Mouse (Mus musculus): ENCODE measurements around the gene Atxn1l.
"Not testable (repeated sequence)": the region's sequence is repeated elsewhere in the genome, so short reads cannot be mapped to it uniquely, and the experiment has no call there.

Gene Atxn1l

DNA sequence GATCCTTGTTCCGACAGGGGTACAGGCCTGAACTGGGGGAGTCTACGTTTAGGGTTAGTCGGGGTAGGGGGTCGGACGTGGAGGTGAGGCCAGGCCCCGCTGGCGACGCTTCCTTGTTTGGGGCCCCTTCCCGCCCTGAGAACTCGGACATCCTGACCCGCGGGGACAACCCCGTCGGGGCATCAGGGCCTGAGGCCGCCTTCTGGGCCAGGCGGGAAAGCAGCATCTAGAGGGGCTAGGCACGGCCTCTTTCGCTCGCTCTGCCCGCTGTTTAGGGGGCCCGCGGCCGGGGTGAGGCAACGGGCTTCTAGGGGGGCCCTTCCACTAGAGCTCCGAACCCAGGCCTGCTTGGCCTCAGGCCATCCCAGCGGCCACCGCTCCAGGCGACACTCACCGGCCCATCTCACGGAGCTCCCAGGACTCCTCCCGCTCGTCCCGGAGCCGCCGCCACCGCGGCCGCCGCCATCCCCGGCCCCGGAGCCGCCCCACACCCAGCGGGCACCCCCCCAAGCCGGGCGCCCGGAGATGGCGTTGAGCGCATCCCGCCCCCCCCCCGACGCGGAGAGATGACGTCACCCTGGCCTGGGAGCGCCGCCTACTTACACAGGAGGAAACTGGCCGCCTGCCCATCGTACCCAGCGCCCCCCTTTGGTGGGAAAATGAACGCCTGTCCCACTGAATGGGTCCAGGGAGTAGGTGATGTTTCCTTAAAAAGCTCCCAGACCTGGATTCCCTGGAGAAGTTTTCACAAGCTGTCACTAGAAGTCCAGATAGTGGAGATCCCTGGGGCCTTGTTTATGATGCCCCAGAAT, at the start of gene Atxn1l:
Atxn1l (minus strand) TSS at position 503 of the 812 bp plus-strand sequence.
- peak; percentile 72 to 80 for DNase-seq

DNA sequence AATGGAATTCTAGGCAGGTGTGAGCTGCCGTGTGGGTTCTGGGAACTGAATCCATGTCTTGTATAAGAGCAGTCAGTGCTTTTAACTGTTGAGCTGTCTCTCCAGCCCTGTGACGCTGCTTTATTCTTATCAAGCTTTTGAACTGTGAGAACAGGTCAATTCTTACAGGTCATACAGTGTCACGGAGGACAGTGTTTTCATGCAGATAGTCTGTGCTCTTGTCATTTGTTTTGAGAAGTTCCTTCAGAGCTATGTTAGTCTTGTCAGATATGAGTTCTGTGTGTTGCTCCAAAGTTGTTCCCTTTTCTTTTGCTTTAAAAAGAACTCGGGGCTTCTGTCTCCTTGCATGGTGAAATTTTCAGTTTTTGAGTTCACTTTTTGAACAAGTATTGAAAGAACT, 43.0 kb upstream of the Atxn1l start:
- DNase-seq: no peak

DNA sequence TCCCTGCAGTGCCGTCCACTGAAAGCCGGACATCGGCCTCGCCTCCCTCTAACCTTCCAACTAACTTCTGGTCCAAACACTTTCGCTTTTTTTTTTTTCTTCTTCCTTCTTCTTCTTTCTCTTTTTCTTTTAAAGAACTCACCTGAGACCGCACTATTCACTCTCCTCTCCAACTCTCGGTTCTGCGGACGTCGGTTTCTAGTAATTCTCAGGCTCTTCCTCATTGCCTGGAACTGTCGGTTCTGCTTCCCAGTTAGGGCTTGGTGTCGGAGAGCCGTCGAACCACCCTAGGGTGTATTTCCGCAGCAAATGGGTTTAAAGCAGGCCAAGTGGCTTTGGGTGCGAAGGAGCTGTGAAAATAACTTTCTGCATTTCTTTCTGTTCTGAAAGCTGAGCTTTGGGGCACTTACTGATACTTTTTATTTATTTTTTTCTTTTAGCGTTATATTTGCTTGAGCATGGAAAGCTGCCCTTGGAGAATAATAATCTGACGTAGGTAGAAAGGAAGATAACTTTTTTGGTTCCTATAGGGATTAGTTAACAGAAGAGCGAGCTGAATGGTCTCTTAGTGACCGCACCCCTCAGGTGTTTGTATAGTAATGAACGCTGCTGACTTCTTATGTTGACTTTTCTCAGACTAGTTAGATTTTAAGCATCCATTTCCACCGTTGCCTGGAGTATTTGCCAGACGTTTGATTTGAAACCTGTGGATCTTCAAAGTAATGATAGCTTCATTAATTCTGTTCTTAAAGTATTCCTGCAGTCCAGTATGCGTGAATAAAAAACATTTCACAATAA, 42.1 kb upstream of the Atxn1l start:
- peak in 1 of 2 experiments; percentile 7 for DNase-seq

GRCm38 (mm10) chr8:109778993-109779421, 41.5 kb upstream of the Atxn1l start:
- peak in 1 of 2 experiments; percentile 31 for DNase-seq

DNA sequence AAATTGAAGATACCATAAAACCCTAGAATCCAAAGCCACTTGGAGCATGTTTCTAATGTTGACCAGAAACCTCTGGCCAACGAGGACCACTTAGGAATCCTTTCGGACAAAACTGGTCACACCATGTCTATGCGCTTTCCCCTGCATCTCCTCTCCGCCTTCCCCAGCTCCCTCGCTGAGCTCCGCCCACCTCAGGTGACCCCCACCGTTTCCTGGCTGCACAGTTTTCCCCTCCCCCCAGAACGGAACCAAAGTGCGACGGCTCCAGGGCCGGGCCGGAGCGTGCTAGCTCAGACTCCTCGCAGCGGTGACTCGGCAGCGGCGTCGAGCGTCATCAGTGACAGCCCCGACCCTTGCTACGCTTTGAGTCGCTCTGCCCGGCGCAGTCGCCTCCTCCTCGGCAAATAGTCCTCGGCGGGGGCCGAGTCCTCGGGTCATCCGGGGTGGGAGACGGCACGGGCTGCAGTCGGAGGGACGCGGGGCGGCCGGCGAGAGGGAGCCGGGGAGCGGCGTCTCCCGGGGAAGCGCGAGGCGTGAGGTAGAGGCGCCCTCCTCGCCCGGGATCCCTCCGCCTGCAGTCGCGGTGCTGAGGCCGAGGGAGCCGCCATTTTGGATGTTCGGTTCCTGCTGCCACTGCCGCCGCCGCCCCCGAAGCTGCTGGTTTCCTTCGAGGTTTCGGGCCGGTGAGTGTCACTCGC, 40.9 kb upstream of the Atxn1l start, which contains the start of gene Ap1g1:
Ap1g1 (plus strand) TSS at position 275 of the 698 bp plus-strand sequence.
- peak; percentile 94 to 95 for DNase-seq

GRCm38 (mm10) chr8:109777851-109778250, 40.3 kb upstream of the Atxn1l start:
- no peak for DNase-seq

GRCm38 (mm10) chr8:109773154-109773553, 35.6 kb upstream of the Atxn1l start:
- DNase-seq: no peak

GRCm38 (mm10) chr8:109766081-109766480, 28.5 kb upstream of the Atxn1l start:
- no peak for DNase-seq

GRCm38 (mm10) chr8:109764031-109764430, 26.5 kb upstream of the Atxn1l start:
- DNase-seq: no peak

DNA sequence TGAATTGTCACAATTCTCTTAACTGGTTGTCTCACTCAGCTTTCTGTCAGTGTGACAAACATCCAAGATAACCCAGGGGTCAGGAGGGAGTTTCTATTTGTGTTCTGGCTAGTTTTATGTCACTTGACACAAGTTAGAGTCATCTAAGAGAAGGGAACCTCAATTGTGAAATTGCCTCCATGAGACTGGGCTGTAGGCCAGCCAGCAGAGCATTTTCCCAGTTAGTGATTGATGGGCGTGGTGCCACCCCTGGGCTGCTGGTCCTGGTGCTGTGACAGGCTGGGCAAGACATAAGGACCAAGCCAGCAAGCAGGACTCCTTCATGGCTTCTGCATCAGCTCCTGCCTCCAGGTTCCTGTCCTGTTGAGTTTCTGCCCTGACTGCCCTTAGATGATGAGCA, 22.7 kb upstream of the Atxn1l start:
- no peak for DNase-seq

DNA sequence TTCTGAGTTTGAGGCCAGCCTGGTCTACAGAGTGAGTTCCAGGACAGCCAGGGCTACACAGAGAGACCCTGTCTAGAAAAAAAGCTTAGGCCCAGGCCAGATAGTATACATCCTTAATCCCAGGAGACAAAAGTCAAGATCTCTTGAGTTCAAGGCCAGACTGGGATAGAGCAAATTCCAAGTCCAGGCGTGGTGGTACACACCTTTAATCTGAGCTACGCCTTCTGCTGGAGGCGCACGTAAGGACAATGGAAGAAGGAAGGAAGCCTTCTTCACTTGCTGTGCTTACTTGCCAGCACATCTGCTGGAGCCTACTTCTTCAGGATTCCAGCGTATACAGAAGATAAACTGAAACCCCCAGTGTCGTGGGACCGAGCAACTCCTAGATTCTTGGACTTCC, 21.9 kb upstream of the Atxn1l start:
- no peak for DNase-seq

- no peak for DNase-seq
These were observed 19.3 kb upstream of the Atxn1l start for GRCm38 (mm10) chr8:109756849-109757248.

GRCm38 (mm10) chr8:109755554-109755953, 18.0 kb upstream of the Atxn1l start:
- not testable (repeated sequence) for DNase-seq

- no peak for DNase-seq
These were observed 17.2 kb upstream of the Atxn1l start for GRCm38 (mm10) chr8:109754696-109755095.

DNA sequence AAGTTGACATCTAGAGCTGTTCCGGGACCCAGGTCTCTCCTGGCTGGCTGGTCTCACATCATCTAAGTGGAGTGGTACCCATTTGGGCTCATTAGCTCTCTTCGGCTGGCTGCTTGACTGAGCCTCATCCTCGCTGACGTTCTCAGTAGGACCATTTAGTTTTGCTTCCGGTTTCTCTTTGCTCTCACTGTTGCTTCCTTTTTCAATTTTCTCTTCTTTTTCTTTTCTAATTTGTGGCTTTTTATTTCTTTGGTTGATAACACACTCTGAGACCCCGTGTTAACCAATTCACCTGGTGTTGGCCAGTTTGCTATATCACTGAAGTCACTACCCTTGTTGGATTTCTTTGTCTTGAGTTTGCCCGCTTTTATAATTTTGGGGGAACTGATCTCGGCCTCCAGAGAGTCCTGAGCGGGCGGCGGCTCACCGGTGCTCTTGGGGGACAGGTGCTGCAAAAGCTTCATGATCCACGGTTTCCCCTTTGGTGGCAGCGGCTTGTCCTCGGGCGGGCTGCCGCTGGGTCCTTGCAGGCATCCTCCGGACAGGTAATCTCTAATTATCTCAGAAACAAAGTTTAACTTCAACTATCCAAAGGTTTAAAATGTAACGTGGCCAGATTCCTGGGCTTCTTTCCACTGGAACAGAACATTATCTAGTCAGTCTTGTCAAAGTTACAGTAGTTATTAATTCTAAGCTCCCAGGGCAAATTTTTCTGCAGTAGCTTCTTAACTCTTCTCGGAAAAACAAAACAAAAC, 14.4 kb upstream of the Atxn1l start:
- no peak for DNase-seq

GRCm38 (mm10) chr8:109750699-109751098, 13.2 kb upstream of the Atxn1l start:
- peak; percentile 63 to 64 for DNase-seq

DNA sequence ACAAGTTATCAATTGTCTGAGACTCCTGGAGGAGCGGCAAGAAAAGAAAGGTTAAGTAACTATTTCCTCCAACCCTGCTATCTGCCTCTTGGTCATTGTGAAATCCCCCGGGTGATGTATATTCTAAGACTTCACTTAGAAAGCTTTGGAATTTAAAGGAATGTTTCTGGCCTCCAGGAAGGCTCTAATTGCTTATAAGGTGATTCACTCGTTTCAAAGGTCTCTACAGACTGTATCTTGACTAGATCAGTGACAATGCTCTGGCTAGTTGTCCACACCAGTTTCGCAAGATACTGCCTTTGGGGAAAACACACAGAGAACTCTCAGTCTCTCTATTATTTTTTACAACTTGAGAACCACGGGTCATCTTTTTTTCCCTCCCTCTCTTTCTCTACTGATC, 12.7 kb upstream of the Atxn1l start:
- DNase-seq: no peak

DNA sequence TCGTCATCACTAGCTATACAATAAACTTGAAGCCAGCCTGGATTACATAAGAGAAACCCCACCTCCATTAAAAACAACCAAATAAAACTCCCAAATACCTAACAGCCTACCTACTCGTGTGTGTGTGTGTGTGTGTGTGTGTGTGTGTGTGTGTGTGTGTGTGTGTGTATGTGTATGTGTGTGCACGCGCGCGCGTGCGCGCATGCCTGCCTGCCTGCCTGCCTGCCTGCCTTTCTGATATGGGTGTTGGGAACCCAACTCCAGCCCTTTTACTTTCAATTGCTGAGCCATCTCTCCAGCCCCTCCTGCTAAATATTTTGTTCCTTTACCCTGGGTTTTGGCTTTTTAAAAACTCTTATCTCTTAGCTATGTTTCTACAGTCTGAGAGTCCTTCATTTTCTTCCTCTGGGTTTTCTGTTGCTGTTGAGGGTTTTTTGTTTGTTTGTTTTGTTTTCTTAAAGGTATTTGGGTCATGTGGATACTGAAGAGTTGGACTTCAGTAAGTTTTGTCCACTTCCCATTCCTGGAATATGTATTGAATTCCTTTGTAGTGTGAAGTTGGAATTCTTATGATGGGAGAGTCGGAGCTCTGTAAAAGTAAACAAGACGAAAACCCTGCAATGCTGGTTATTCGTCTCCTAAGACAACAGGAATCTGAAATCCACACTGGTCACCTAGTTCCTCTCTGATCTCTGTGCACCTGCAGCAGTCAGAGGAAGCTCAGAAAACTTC, 10.1 kb upstream of the Atxn1l start:
- DNase-seq: no peak

DNA sequence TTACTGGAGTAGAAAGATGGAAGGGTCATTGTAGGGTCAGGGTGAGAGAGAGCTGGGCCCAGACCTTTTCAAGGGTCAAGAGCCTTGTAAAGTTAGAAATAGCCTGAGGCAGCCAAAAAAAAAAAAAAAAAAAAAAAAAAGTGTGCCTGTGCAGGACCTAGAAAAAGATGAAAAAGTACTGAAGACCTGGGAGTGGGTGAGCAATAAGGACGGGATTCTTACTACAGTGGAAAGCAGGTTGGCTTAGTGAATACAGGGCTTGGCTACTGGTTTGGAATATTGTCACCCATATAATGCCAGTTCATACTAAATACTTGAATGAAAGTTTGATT, 476 bp upstream of the Atxn1l start:
- no peak for DNase-seq

GRCm38 (mm10) chr8:109736819-109737218, 720 bp downstream of the Atxn1l start:
- no peak for DNase-seq

GRCm38 (mm10) chr8:109734018-109734417, 3.5 kb downstream of the Atxn1l start:
- no peak for DNase-seq

- DNase-seq: no peak
These were observed 6.5 kb downstream of the Atxn1l start for GRCm38 (mm10) chr8:109731012-109731411.

Data from spleen, adult 18-20 months (tissue).